Mouse (Mus musculus) kidney, adult 2 months (tissue): Measurements from ENCODE around the gene Plppr2. TPM values are rescaled to one million over a fixed set of nuclear protein-coding genes. Genes with fewer than 3 reads are reported as not detected.

Source experiments
- DNase-seq: peaks from one replicate; pipeline ENCODE4 v3.0.0; 2021
- H3K27ac ChIP-seq: fragments of 200-500 bp; 2 replicates; pipeline ENCODE4 v1.5.1; 2012; ENCODE audit warnings: low read depth, low read length, control low read depth, inconsistent platforms; ENCODE audit not compliant: insufficient read depth
- H3K27me3 ChIP-seq: fragments of 200-500 bp; replicated peaks from 2 replicates; pipeline ENCODE4 v1.6.1; 2012; ENCODE audit warnings: mild to moderate bottlenecking, moderate library complexity, low read length, inconsistent platforms; ENCODE audit not compliant: control insufficient read depth, insufficient read depth
- H3K36me3 ChIP-seq: fragments of 200-500 bp; 2 replicates; pipeline ENCODE4 v1.6.1; 2012; ENCODE audit warnings: mild to moderate bottlenecking, moderate library complexity, low read length, inconsistent platforms; ENCODE audit not compliant: control insufficient read depth, insufficient read depth
- H3K4me1 ChIP-seq: fragments of 200-500 bp; 2 replicates; pipeline ENCODE4 v1.6.1; 2011; ENCODE audit warnings: low read length; ENCODE audit not compliant: control insufficient read depth, insufficient read depth
- H3K4me3 ChIP-seq: fragments of 200-500 bp; 2 replicates; pipeline ENCODE4 v1.5.1; 2011; ENCODE audit warnings: mild to moderate bottlenecking, low read depth, low read length, control low read depth; ENCODE audit not compliant: insufficient read depth
- CTCF ChIP-seq: fragments of 200-500 bp; conservative IDR thresholded peaks from 2 replicates; pipeline ENCODE4 v1.5.1; 2011; ENCODE audit warnings: low read depth, mild to moderate bottlenecking, control low read depth, low read length, moderate library complexity, mixed read lengths; ENCODE audit not compliant: insufficient read depth, insufficient read length
- POLR2A ChIP-seq: fragments of 200-500 bp; IDR thresholded peaks from one replicate; pipeline ENCODE4 v1.6.1; 2011; ENCODE audit warnings: low read depth, low read length, control low read depth
- WGBS: fragments of 180-500 bp; shearing (Covaris S2); methylation state at CpG from one replicate; pipeline ENCODE4 v1.1.7; 2018; 5-methylcytosine and 5-hydroxymethylcytosine counted together
- polyA plus RNA-seq: library from polyadenylated mRNA; depleted of rRNA; stranded (reverse); fragments of >200 nt; gene quantifications from 2 replicates; pipeline ENCODE4 v1.2.3, GENCODE M21; 2012

The Plppr2 gene
- polyA plus RNA-seq, 1 experiment: 6.0 TPM

DNA sequence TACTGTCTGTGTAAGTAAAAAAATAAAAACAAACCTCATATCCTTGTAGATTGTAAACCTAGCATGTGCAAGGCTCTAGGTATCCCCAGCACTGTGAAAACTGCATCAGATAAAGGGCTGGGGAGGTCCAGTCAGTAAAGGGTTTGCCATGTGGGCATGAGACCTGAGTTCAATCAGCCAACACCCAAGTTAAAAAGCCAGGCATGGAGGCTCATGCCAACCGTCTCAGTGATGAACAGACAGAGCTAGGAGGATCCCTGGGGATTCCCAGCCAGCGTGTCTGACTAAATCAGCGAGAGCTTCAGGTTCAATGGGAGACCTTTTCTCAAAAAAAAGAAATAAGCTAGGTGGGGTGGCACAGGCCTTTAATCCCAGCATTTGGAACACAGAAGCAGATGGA, 11.8 kb upstream of the Plppr2 start:
- 94% methylated on average over 3 of the region's 3 CpGs for WGBS
- TF ChIP-seq CTCF: no peak
- H3K27me3 ChIP-seq: no peaks in the 10 kb centered on the region
- H3K36me3 ChIP-seq: no peaks in the 10 kb centered on the region
- H3K4me1 ChIP-seq: peaks cover 4% of the 10 kb centered on the region; the same call in 1 of the 2 replicates
- no peak overlapping the region for H3K27ac ChIP-seq
- no peak overlapping the region for H3K4me3 ChIP-seq
- no peak for DNase-seq

DNA sequence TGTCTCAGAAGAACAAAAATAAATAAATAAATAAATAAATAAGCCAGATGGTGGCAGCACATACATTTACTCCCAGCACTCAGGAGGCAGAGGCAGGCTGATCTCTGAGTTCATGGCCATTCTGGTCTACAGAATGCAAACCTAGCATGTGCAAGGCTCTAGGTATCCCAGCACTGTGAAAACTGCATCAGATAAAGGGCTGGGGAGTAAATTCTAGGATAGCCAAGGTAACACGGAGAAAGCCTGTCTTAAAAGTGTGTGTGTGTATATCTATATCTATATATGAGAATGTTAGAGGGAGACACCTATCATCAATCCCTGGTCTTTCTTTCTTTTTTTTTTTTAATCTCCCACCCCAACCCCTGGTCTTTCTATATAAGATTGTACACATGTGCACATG, 11.3 kb upstream of the Plppr2 start:
- Histone ChIP-seq H3K4me1 (peaks cover 4% of the 10 kb centered on the region; the same call in 1 of the 2 replicates), H3K27me3 (no peaks in the 10 kb centered on the region), H3K36me3 (no peaks in the 10 kb centered on the region), H3K27ac (no peak overlapping the region), H3K4me3 (no peak overlapping the region)
- no peak for DNase-seq
- TF ChIP-seq CTCF (no peak), POLR2A (no peak)
- 100% methylated on average over 1 of the region's 1 CpGs for WGBS

DNA sequence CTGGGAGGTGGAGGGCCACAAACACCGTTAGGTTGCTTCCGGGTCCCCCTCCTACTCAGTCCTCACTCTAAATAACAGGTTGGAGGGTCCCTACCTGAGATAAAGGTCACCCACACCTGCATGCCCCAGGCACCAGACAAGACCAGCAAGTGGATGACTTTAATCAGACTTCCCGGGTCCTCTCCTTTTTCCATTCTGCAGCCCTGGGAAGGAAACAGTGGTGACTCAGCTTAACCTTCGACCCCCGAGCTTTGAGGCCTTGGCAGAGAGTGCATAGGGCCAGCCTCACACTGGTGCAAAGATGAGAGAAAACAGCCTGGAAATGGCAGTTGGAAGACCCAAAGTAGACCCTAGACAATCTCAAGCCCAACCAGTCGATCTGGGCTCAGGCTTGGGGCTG, 10.7 kb upstream of the Plppr2 start:
- Histone ChIP-seq H3K36me3 (no peaks in the 10 kb centered on the region), H3K4me3 (peak overlapping the region; percentile 21), H3K27me3 (no peaks in the 10 kb centered on the region), H3K4me1 (peaks cover 4% of the 10 kb centered on the region; the same call in 1 of the 2 replicates), H3K27ac (peak overlapping the region; percentile 52)
- WGBS: 52% methylated on average over 6 of the region's 6 CpGs
- TF ChIP-seq CTCF (no peak), POLR2A (no peak)
- DNase-seq: peak; percentile 71

DNA sequence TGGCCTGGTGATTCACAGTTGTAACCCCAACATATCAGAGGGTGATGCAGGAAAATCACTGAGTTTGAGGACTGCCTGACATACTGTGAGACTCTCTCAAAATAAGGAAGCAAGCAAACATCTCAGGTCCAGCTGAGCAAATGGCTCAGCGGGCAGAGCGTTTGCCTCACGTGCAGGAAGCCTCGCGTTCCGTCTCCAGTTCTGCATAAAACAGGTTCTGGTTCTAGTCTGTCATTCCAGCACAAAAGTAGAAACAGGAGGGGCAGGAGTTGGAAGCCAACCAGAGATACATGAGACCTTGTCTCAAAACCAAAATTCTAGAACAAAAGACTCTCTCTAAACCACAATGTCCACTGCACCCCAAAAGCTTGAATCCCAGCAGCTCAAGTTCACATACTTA, 10.0 kb upstream of the Plppr2 start:
- WGBS: 1% methylated on average over 6 of the region's 6 CpGs

DNA sequence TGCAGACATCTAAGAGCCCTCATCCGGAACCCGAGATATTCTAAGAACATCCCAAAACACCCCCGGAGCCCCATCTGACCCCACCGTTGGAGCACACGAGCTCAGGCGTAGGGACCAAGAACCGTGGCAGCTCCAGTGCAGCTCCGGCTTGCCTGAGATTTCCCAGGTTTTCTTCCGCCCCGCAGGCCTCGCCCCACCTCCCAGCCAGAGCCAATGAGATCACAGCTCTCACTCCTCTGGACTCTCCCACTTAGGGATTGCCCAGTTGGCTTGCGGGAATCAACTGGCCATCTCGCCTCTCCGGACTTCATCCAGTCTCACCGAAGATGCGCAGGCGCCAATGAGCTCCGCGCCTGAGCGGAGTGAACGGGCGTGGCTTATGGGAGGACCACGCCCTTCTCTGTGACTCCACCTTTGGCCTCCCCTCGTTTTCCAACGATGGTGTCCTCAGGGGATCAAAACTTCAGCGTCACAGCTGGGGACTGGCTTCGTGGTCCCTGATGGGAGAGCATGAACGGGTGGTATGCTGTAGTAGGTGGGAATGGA, 9.6 kb upstream of the Plppr2 start, which contains the start of the genes Ccdc159 and Tmem205:
Ccdc159 (plus strand) TSS at position 264 of the 546 bp plus-strand sequence.
Tmem205 (minus strand) TSS at position 349 of the 546 bp plus-strand sequence.
- Histone ChIP-seq H3K4me1 (peaks cover 4% of the 10 kb centered on the region; the same call in 1 of the 2 replicates), H3K36me3 (no peaks in the 10 kb centered on the region), H3K27me3 (no peaks in the 10 kb centered on the region), H3K4me3 (peak within 1 kb of the TSS; percentile 41), H3K27ac (peak within 1 kb of the TSS; percentile 52)
- DNase-seq: peak; percentile 98
- TF ChIP-seq CTCF: no peak
- peak; percentile 82 for TF ChIP-seq POLR2A
- WGBS: under 1% methylated on average over 28 of the region's 28 CpGs

More for the DNA sequence above, 10.0 kb upstream of the Plppr2 start:
- DNase-seq: peak; percentile 34
- Histone ChIP-seq H3K36me3 (no peaks in the 10 kb centered on the region), H3K4me3 (peak overlapping the region; percentile 41), H3K4me1 (peaks cover 4% of the 10 kb centered on the region; the same call in 1 of the 2 replicates), H3K27me3 (no peaks in the 10 kb centered on the region), H3K27ac (peak overlapping the region; percentile 24)
- TF ChIP-seq CTCF (no peak), POLR2A (no peak)

DNA sequence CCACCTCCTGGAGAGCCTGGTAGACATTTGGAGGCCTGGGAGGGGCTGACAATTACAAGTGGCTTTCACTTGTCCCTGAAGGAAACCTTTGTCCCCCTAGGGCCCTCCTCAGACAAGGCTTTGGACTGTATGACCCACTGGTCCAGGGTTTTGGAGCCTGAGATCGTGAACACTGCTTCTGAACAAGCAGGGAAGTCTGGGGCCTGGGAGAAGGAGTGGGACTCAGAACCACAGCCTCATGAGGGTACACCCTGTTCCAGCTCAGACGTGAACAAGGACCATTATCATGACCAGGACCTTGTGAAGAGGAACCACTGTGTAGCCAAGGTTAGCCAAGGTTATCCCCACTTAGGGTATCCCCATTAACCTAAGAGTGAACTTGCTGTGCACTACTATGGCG, 7.6 kb upstream of the Plppr2 start:
- TF ChIP-seq POLR2A (no peak), CTCF (no peak)
- no peaks in the 10 kb centered on the region; the same call in 1 of the 2 replicates for H3K4me1 ChIP-seq
- H3K36me3 ChIP-seq: no peaks in the 10 kb centered on the region
- H3K4me3 ChIP-seq: no peak overlapping the region
- H3K27me3 ChIP-seq: no peaks in the 10 kb centered on the region
- WGBS: 81% methylated on average over 3 of the region's 3 CpGs
- no peak for DNase-seq
- no peak overlapping the region for H3K27ac ChIP-seq

DNA sequence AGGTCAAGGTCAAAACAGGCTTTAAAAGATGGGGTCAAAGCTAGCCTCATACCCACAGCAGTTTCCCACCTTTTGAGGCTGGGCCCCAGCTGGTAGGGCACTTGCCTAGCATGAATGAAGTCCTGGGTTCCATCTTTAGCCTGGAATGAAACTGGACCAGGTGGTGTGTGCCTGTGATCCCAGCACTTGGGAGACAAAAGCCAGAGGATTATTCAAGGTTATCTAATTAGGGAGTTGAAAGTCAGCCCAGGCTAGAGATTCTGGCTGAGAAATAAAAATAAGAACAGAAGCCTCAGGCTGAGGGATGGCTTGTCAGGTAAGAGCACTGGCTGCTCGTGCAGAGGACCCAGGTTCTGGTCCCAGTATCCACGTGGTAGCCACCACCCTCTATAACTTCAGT, 4.8 kb upstream of the Plppr2 start:
- Histone ChIP-seq H3K36me3 (no peaks in the 10 kb centered on the region), H3K27ac (no peak overlapping the region), H3K27me3 (no peaks in the 10 kb centered on the region), H3K4me1 (peaks cover 3% of the 10 kb centered on the region; the same call in 1 of the 2 replicates), H3K4me3 (no peak overlapping the region)
- WGBS: 62% methylated on average over 2 of the region's 2 CpGs
- no peak for TF ChIP-seq CTCF
- no peak for TF ChIP-seq POLR2A
- DNase-seq: no peak
